Mouse (Mus musculus): Measurements from ENCODE around the gene Igsf8. TPM values are rescaled to one million over a fixed set of nuclear protein-coding genes. Genes with fewer than 3 reads are reported as not detected.

Gene Igsf8
- 10 to 100 TPM; 10.9 to 13.5 TPM for total RNA-seq (2021)
- 25.9 and 39.9 TPM in 2 replicates for polyA plus RNA-seq (2012; rRNA removed)
- long read RNA-seq, transcript Igsf8-201 (7 exons, 2,278 nt): major isoform, 14 of 20 reads
- long read RNA-seq, partial matches to known transcripts: 1 of 20 reads
- long read RNA-seq, other reads (novel, unspliced or antisense): 5 of 20 reads

GRCm38 (mm10) chr1:172261477-172262078 is at the start of gene Igsf8:
TSS of gene Igsf8 (plus strand) at chr1:172261641.
- no peaks in the 10 kb centered on the region; the same call in 1 of the 2 replicates for H3K4me1 ChIP-seq (ENCODE audit: control insufficient read depth, insufficient read depth, low read length)
- H3K27ac ChIP-seq: no peak within 1 kb of the TSS
- TF ChIP-seq CTCF (IDR thresholded peaks at IDR 0.05) (no peak), EP300 (IDR thresholded peaks at IDR 0.05; ENCODE audit: insufficient read depth, low read depth, low read length) (no peak), POLR2A (IDR thresholded peaks at IDR 0.05; ENCODE audit: insufficient read depth, low read depth, low read length) (no peak)
- DNase-seq: no peak
- H3K27me3 ChIP-seq (ENCODE audit: control insufficient read depth, insufficient read depth, low read length): no peaks in the 10 kb centered on the region
- intact Hi-C loops (cut with DNase I): no loop called here
- H3K9ac ChIP-seq (ENCODE audit: low read depth, low read length): no peak within 1 kb of the TSS
- no peak within 1 kb of the TSS for H3K4me3 ChIP-seq
- H3K79me2 ChIP-seq (replicated peaks; ENCODE audit: control insufficient read depth, insufficient read depth, low read length): no peaks in the 10 kb centered on the region
- 55% methylated on average over 8 of the region's 8 CpGs for WGBS
- no peaks in the 10 kb centered on the region for H3K36me3 ChIP-seq (ENCODE audit: control insufficient read depth, insufficient read depth, low read length)

- H3K4me1 ChIP-seq (ENCODE audit: control insufficient read depth, insufficient read depth, low read length): peaks cover 9% of the 10 kb centered on the region
- intact Hi-C loops (cut with DNase I): no loop called here
- no peaks in the 10 kb centered on the region for H3K27me3 ChIP-seq (ENCODE audit: control insufficient read depth, insufficient read depth, low read length)
- no peak for DNase-seq
- H3K4me3 ChIP-seq: no peak overlapping the region
- no peak overlapping the region for H3K9ac ChIP-seq (ENCODE audit: low read depth, low read length)
- 46% methylated on average over 5 of the region's 5 CpGs for WGBS
- no peak for TF ChIP-seq POLR2A (IDR thresholded peaks at IDR 0.05; ENCODE audit: insufficient read depth, low read depth, low read length)
- TF ChIP-seq EP300 (IDR thresholded peaks at IDR 0.05; ENCODE audit: insufficient read depth, low read depth, low read length): no peak
- TF ChIP-seq CTCF (IDR thresholded peaks at IDR 0.05): no peak
- no peaks in the 10 kb centered on the region for H3K79me2 ChIP-seq (replicated peaks; ENCODE audit: control insufficient read depth, insufficient read depth, low read length)
- peaks cover 3% of the 10 kb centered on the region; the same call in 1 of the 2 replicates for H3K36me3 ChIP-seq (ENCODE audit: control insufficient read depth, insufficient read depth, low read length)
- H3K27ac ChIP-seq: no peak overlapping the region
Observed at GRCm38 (mm10) chr1:172212776-172213175, 48.7 kb upstream of the Igsf8 start.

GRCm38 (mm10) chr1:172213771-172214170 is 47.7 kb upstream of the Igsf8 start:
- intact Hi-C loops (cut with DNase I): no loop called here
- no peak overlapping the region for H3K27ac ChIP-seq
- TF ChIP-seq POLR2A (IDR thresholded peaks at IDR 0.05; ENCODE audit: insufficient read depth, low read depth, low read length) (no peak), CTCF (IDR thresholded peaks at IDR 0.05) (no peak), EP300 (IDR thresholded peaks at IDR 0.05; ENCODE audit: insufficient read depth, low read depth, low read length) (no peak)
- no peak for DNase-seq
- H3K79me2 ChIP-seq (replicated peaks; ENCODE audit: control insufficient read depth, insufficient read depth, low read length): no peaks in the 10 kb centered on the region
- peaks cover 3% of the 10 kb centered on the region; the same call in 1 of the 2 replicates for H3K36me3 ChIP-seq (ENCODE audit: control insufficient read depth, insufficient read depth, low read length)
- H3K27me3 ChIP-seq (ENCODE audit: control insufficient read depth, insufficient read depth, low read length): no peaks in the 10 kb centered on the region
- WGBS: 60% methylated on average over 4 of the region's 4 CpGs
- no peak overlapping the region for H3K4me3 ChIP-seq
- peaks cover 15% of the 10 kb centered on the region for H3K4me1 ChIP-seq (ENCODE audit: control insufficient read depth, insufficient read depth, low read length)
- no peak overlapping the region for H3K9ac ChIP-seq (ENCODE audit: low read depth, low read length)

GRCm38 (mm10) chr1:172214748-172215147 is 46.7 kb upstream of the Igsf8 start:
- no peaks in the 10 kb centered on the region for H3K27me3 ChIP-seq (ENCODE audit: control insufficient read depth, insufficient read depth, low read length)
- no peak overlapping the region for H3K9ac ChIP-seq (ENCODE audit: low read depth, low read length)
- no peak overlapping the region for H3K4me3 ChIP-seq
- H3K27ac ChIP-seq: no peak overlapping the region
- 11% methylated on average over 3 of the region's 3 CpGs for WGBS
- intact Hi-C loops (cut with DNase I): no loop called here
- peaks cover 20% of the 10 kb centered on the region for H3K4me1 ChIP-seq (ENCODE audit: control insufficient read depth, insufficient read depth, low read length)
- TF ChIP-seq EP300 (IDR thresholded peaks at IDR 0.05; ENCODE audit: insufficient read depth, low read depth, low read length): 0 out of 2 replicates have a peak, but pooled peaks have one; percentile 35
- no peak for TF ChIP-seq CTCF (IDR thresholded peaks at IDR 0.05)
- H3K36me3 ChIP-seq (ENCODE audit: control insufficient read depth, insufficient read depth, low read length): peaks cover 3% of the 10 kb centered on the region; the same call in 1 of the 2 replicates
- H3K79me2 ChIP-seq (replicated peaks; ENCODE audit: control insufficient read depth, insufficient read depth, low read length): no peaks in the 10 kb centered on the region
- DNase-seq: peak in 1 of 2 experiments; percentile 70

GRCm38 (mm10) chr1:172217148-172217547 is 44.3 kb upstream of the Igsf8 start:
- peaks cover 6% of the 10 kb centered on the region for H3K36me3 ChIP-seq (ENCODE audit: control insufficient read depth, insufficient read depth, low read length)
- intact Hi-C loops (cut with DNase I): loop anchor here (1.0 to 2.0 kb wide), 4 partner anchors 30 to 94 kb away; partner anchors contain the start of gene Dcaf8
- peaks cover 31% of the 10 kb centered on the region for H3K4me1 ChIP-seq (ENCODE audit: control insufficient read depth, insufficient read depth, low read length)
- H3K9ac ChIP-seq (ENCODE audit: low read depth, low read length): peak overlapping the region; percentile 66
- peak overlapping the region; percentile 24; the same call in 1 of the 2 replicates for H3K4me3 ChIP-seq
- H3K27ac ChIP-seq: peak overlapping the region; percentile 91
- TF ChIP-seq EP300 (IDR thresholded peaks at IDR 0.05; ENCODE audit: insufficient read depth, low read depth, low read length) (peak; percentile 99), CTCF (IDR thresholded peaks at IDR 0.05) (peak; percentile 76), POLR2A (IDR thresholded peaks at IDR 0.05; ENCODE audit: insufficient read depth, low read depth, low read length) (peak; percentile 60)
- peak; percentile 95 to 97 for DNase-seq
- H3K79me2 ChIP-seq (replicated peaks; ENCODE audit: control insufficient read depth, insufficient read depth, low read length): no peaks in the 10 kb centered on the region
- 2% methylated on average over 5 of the region's 5 CpGs for WGBS
- no peaks in the 10 kb centered on the region for H3K27me3 ChIP-seq (ENCODE audit: control insufficient read depth, insufficient read depth, low read length)
